Mouse (Mus musculus): ENCODE results near the gene Heg1. TPM values are rescaled to one million over a fixed set of nuclear protein-coding genes. Genes with fewer than 3 reads are reported as not detected.

Gene Heg1
- 10 to 100 TPM; 50.3 to 76.7 TPM for total RNA-seq (2021)
- long read RNA-seq, experiment 1, partial matches to known transcripts, result 0 of 4 reads
- long read RNA-seq, experiment 1, other reads (novel, unspliced or antisense), result 4 of 4 reads
- long read RNA-seq, experiment 2, partial matches to known transcripts, result 0 of 1 reads
- long read RNA-seq, experiment 2, other reads (novel, unspliced or antisense), result 1 of 1 reads

GRCm38 (mm10) chr16:33684162-33684702, at the start of gene Heg1:
Gene Heg1 (plus strand): TSS chr16:33684370.
- peak; percentile 88 to 93 for DNase-seq

GRCm38 (mm10) chr16:33635836-33636595, 48.2 kb upstream of the Heg1 start:
- no peak for DNase-seq

- DNase-seq, result no peak
These were observed 42.4 kb upstream of the Heg1 start for GRCm38 (mm10) chr16:33641779-33642178.

- no peak for DNase-seq
These were observed 31.1 kb upstream of the Heg1 start for GRCm38 (mm10) chr16:33653116-33653515.

- no peak for DNase-seq
These were observed 28.7 kb upstream of the Heg1 start for GRCm38 (mm10) chr16:33655443-33655842.

GRCm38 (mm10) chr16:33657191-33657590, 27.0 kb upstream of the Heg1 start:
- no peak for DNase-seq

- no peak for DNase-seq
These were observed 26.0 kb upstream of the Heg1 start for GRCm38 (mm10) chr16:33658121-33658520.

GRCm38 (mm10) chr16:33659521-33659920, 24.6 kb upstream of the Heg1 start:
- DNase-seq, result no peak

- peak; percentile 57 to 69 for DNase-seq
These were observed 24.0 kb upstream of the Heg1 start for GRCm38 (mm10) chr16:33660125-33660524.

GRCm38 (mm10) chr16:33662841-33663240, 21.3 kb upstream of the Heg1 start:
- no peak for DNase-seq

- DNase-seq, result no peak
These were observed 17.9 kb upstream of the Heg1 start for GRCm38 (mm10) chr16:33666226-33666625.

GRCm38 (mm10) chr16:33666985-33667538, 17.1 kb upstream of the Heg1 start:
- no peak for DNase-seq

- DNase-seq, result no peak
These were observed 15.7 kb upstream of the Heg1 start for GRCm38 (mm10) chr16:33668448-33668847.

GRCm38 (mm10) chr16:33669072-33669471, 15.1 kb upstream of the Heg1 start:
- DNase-seq, result no peak

GRCm38 (mm10) chr16:33670340-33670739, 13.8 kb upstream of the Heg1 start:
- DNase-seq, result no peak

- no peak for DNase-seq
These were observed 13.2 kb upstream of the Heg1 start for GRCm38 (mm10) chr16:33670933-33671332.

- no peak for DNase-seq
These were observed 12.0 kb upstream of the Heg1 start for GRCm38 (mm10) chr16:33672188-33672587.

- DNase-seq, result no peak
These were observed 11.5 kb upstream of the Heg1 start for GRCm38 (mm10) chr16:33672643-33673042.

- DNase-seq, result peak; percentile 70 to 84
These were observed 10.6 kb upstream of the Heg1 start for GRCm38 (mm10) chr16:33673530-33674109.

- DNase-seq, result no peak
These were observed 8.9 kb upstream of the Heg1 start for GRCm38 (mm10) chr16:33675151-33675847.

- peak in 1 of 2 experiments; percentile 19 for DNase-seq
These were observed 8.4 kb upstream of the Heg1 start for GRCm38 (mm10) chr16:33675848-33676184.

Data from adrenal gland, postnatal 36 days (tissue).